Comparison of ENCODE assay signal across 8 mouse cellular contexts in the genomic region with DNA sequence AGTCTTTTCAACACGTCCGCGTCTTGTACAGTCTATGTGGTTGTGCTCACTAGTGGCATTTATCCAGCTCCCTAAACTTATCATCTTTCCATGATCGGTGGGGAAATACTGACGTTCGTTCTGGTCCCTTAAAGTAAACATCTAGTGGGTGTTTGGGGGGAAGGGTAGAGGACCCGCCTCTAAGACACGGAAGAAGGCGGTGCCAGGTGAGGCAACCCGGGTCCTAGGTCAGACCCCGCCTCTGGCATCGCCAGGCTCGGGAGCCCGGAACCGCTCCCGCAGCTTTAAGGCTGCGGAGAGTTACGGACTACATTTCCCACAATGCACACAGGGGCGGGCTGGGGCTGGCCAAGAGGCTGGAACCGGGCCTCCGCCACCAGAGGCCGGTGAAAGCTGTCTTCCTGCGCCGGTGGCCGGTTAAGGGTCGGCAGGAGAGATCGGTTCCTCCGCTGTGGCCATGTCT. TPM values are rescaled to one million over a fixed set of nuclear protein-coding genes. Genes with fewer than 3 reads are reported as not detected.
DNase-seq lines count a peak whose midpoint lies in the region; ATAC-seq and TF ChIP-seq lines count a peak whose summit lies in the region.

A gene (plus strand): TSS at position 348 of the 463 bp plus-strand sequence.

- H3K4me2 ChIP-seq in embryonic facial prominence, embryonic 14.5 days (ENCODE audit: low read depth, low read length) = peak within 1 kb of the TSS; percentile 88
- peak within 1 kb of the TSS; percentile 85 for H3K4me2 ChIP-seq in limb, embryonic 12.5 days
- H3K4me2 ChIP-seq in midbrain, embryonic 14.5 days (ENCODE audit: low read length) = peak within 1 kb of the TSS; percentile 68

- 0 out of 2 replicates have a peak, but pooled peaks cover 2% of the 10 kb centered on the region for H3K79me2 ChIP-seq in heart, adult 2 months (replicated peaks; ENCODE audit: control insufficient read depth, insufficient read depth, low read length)

- peaks cover 6% of the 10 kb centered on the region for H3K4me1 ChIP-seq in embryonic facial prominence, embryonic 14.5 days (ENCODE audit: control insufficient read depth, insufficient read depth, low read length)
- H3K4me1 ChIP-seq in heart, adult 2 months (ENCODE audit: control insufficient read depth, insufficient read depth, low read length) = peaks cover 2% of the 10 kb centered on the region
- peaks cover 8% of the 10 kb centered on the region for H3K4me1 ChIP-seq in limb, embryonic 12.5 days (replicated peaks)
- peaks cover 6% of the 10 kb centered on the region for H3K4me1 ChIP-seq in midbrain, embryonic 14.5 days (ENCODE audit: control insufficient read depth, insufficient read depth, low read length)

- no peak for TF ChIP-seq EP300 in heart, adult 2 months (IDR thresholded peaks at IDR 0.05; ENCODE audit: insufficient read depth, low read depth, low read length)

- peak within 1 kb of the TSS; percentile 40; the same call in 1 of the 2 replicates for H3K27ac ChIP-seq in embryonic facial prominence, embryonic 14.5 days (replicated peaks; ENCODE audit: low read depth, low read length)
- H3K27ac ChIP-seq in heart, adult 2 months = peak within 1 kb of the TSS; percentile 83
- H3K27ac ChIP-seq in limb, embryonic 12.5 days = peak within 1 kb of the TSS; percentile 47
- peak within 1 kb of the TSS; percentile 72 for H3K27ac ChIP-seq in midbrain, embryonic 14.5 days (replicated peaks; ENCODE audit: low read depth, low read length)

- no peaks in the 10 kb centered on the region for H3K36me3 ChIP-seq in embryonic facial prominence, embryonic 14.5 days (ENCODE audit: control insufficient read depth, insufficient read depth, low read length)
- H3K36me3 ChIP-seq in heart, adult 2 months (ENCODE audit: control insufficient read depth, insufficient read depth, low read length) = no peaks in the 10 kb centered on the region
- no peaks in the 10 kb centered on the region for H3K36me3 ChIP-seq in limb, embryonic 12.5 days
- H3K36me3 ChIP-seq in midbrain, embryonic 14.5 days (ENCODE audit: control insufficient read depth, insufficient read depth, low read length) = no peaks in the 10 kb centered on the region

- ATAC-seq in embryonic facial prominence, embryonic 14.5 days (ENCODE audit: low read depth) = peak; percentile 98
- ATAC-seq in limb, embryonic 12.5 days (ENCODE audit: insufficient number of reproducible peaks, insufficient read depth, low FRiP score, low TSS enrichment, low read depth) = peak; percentile 96
- peak; percentile 96 for ATAC-seq in midbrain, embryonic 14.5 days (ENCODE audit: low FRiP score, low TSS enrichment)

- no peaks in the 10 kb centered on the region; the same call in 1 of the 2 replicates for H3K27me3 ChIP-seq in embryonic facial prominence, embryonic 14.5 days (replicated peaks; ENCODE audit: control insufficient read depth, insufficient read depth, low read length)
- H3K27me3 ChIP-seq in heart, adult 2 months (ENCODE audit: control insufficient read depth, insufficient read depth, low read length) = no peaks in the 10 kb centered on the region
- H3K27me3 ChIP-seq in limb, embryonic 12.5 days = peaks cover 12% of the 10 kb centered on the region
- H3K27me3 ChIP-seq in midbrain, embryonic 14.5 days (ENCODE audit: control insufficient read depth, insufficient read depth, low read length) = 0 out of 2 replicates have a peak, but pooled peaks cover 4% of the 10 kb centered on the region

- intact Hi-C loops in heart, adult 2 months (cut with DNase I) = loop anchor here (1.0 kb wide), 1 partner anchor 16 kb away; no protein-coding TSS in a partner anchor

- TF ChIP-seq CTCF in heart, adult 2 months (IDR thresholded peaks at IDR 0.05) = no peak; the same call in 1 of the 2 replicates

- no peaks in the 10 kb centered on the region for H3K9me3 ChIP-seq in embryonic facial prominence, embryonic 14.5 days (ENCODE audit: control insufficient read depth, low read length)
- no peaks in the 10 kb centered on the region for H3K9me3 ChIP-seq in limb, embryonic 12.5 days
- no peaks in the 10 kb centered on the region for H3K9me3 ChIP-seq in midbrain, embryonic 14.5 days (ENCODE audit: control insufficient read depth, low read length)

- peak within 1 kb of the TSS; percentile 78 for H3K9ac ChIP-seq in embryonic facial prominence, embryonic 14.5 days (ENCODE audit: low read depth, low read length)
- H3K9ac ChIP-seq in heart, adult 2 months (ENCODE audit: low read depth, low read length) = peak within 1 kb of the TSS; percentile 91
- H3K9ac ChIP-seq in limb, embryonic 12.5 days (replicated peaks) = peak within 1 kb of the TSS; percentile 76
- peak within 1 kb of the TSS; percentile 77 for H3K9ac ChIP-seq in midbrain, embryonic 14.5 days (replicated peaks; ENCODE audit: low read length)

- peak; percentile 94 for DNase-seq in 416B (ENCODE audit: low read depth)
- DNase-seq in adrenal gland, postnatal 4 days (ENCODE audit: low spot score in 2 of 2) = peak; percentile 63 to 76
- peak; percentile 94 for DNase-seq in embryonic facial prominence, embryonic 14.5 days (ENCODE audit: low spot score)
- peak; percentile 89 to 94 for DNase-seq in heart, adult 2 months
- peak; percentile 93 to 96 for DNase-seq in kidney, adult 8-10 months
- peak; percentile 90 for DNase-seq in midbrain, embryonic 14.5 days
- peak; percentile 77 for DNase-seq in spleen, adult 12 weeks (ENCODE audit: low spot score)

- TF ChIP-seq POLR2A in heart, adult 2 months (IDR thresholded peaks at IDR 0.05; ENCODE audit: insufficient read depth, low read depth, low read length) = peak; percentile 76

- peak within 1 kb of the TSS; percentile 85 for H3K4me3 ChIP-seq in embryonic facial prominence, embryonic 14.5 days (ENCODE audit: low read depth, low read length)
- H3K4me3 ChIP-seq in heart, adult 2 months = peak within 1 kb of the TSS; percentile 93
- peak within 1 kb of the TSS; percentile 79 for H3K4me3 ChIP-seq in limb, embryonic 12.5 days (replicated peaks)
- peak within 1 kb of the TSS; percentile 71 for H3K4me3 ChIP-seq in midbrain, embryonic 14.5 days (replicated peaks; ENCODE audit: low read depth, low read length)

- under 1% methylated on average over 20 of the region's 28 CpGs for WGBS in embryonic facial prominence, embryonic 14.5 days
- WGBS in heart, adult 2 months = under 1% methylated on average over 28 of the region's 28 CpGs
- WGBS in limb, embryonic 12.5 days = under 1% methylated on average over 28 of the region's 28 CpGs
- under 1% methylated on average over 28 of the region's 28 CpGs for WGBS in midbrain, embryonic 14.5 days

RNA-seq across cellular contexts. Expression of the gene that starts here (rescaled TPM):
- 10 to 100 TPM; 11.8 to 11.9 TPM for total RNA-seq in adrenal gland, postnatal 4 days (2021)
- 11.4 and 11.8 TPM in 2 replicates for polyA plus RNA-seq in embryonic facial prominence, embryonic 14.5 days (2014; fragmentation: Nextera tagmentation; extraction: Ambion mirVana)
- total RNA-seq in heart, adult 2 months (2021) = 10 to 100 TPM; 11.0 to 11.2 TPM
- polyA plus RNA-seq in heart, adult 2 months (2012; rRNA removed) = 15.1 and 16.0 TPM in 2 replicates
- 10.4 and 12.9 TPM in 2 replicates for polyA plus RNA-seq in limb, embryonic 12.5 days (2016; fragmentation: Nextera tagmentation; extraction: Ambion mirVana)
- polyA plus RNA-seq in midbrain, embryonic 14.5 days (2014; fragmentation: Nextera tagmentation; extraction: Ambion mirVana) = 21.8 and 25.5 TPM in 2 replicates

Comparison
In these comparisons a context has a peak if more than half of its experiments do, and no peak if none do; other contexts are left out.
1. Peak in every context shown above with its lines: DNase-seq, ATAC-seq, H3K4me3 ChIP-seq and H3K27ac ChIP-seq.